Comparison of ENCODE assay signal across 6 mouse cellular contexts in genomic region chr3:79573376-79573775, GRCm38 (mm10). TPM values are rescaled to one million over a fixed set of nuclear protein-coding genes. Genes with fewer than 3 reads are reported as not detected.
DNase-seq lines count a peak whose midpoint lies in the region; ATAC-seq and TF ChIP-seq lines count a peak whose summit lies in the region.
"Not testable (repeated sequence)": the region's sequence is repeated elsewhere in the genome, so short reads cannot be mapped to it uniquely, and the experiment has no call there.

No protein-coding gene starts in this region.

- H3K27me3 ChIP-seq in liver, embryonic 13.5 days; liver, embryonic 15.5 days; midbrain, embryonic 11.5 days (ENCODE audit: control insufficient read depth, insufficient read depth, low read length): not testable (repeated sequence)

- H3K9ac ChIP-seq in liver, embryonic 13.5 days; liver, embryonic 15.5 days; midbrain, embryonic 11.5 days (ENCODE audit: low read length): not testable (repeated sequence)

- peak; percentile 57 for DNase-seq in heart, adult 11 months
- DNase-seq in liver, embryonic 13.5 days: not testable (repeated sequence)
- peak; percentile 61 for DNase-seq in midbrain, embryonic 11.5 days (ENCODE audit: low spot score, missing footprints)

- not testable (repeated sequence) for ATAC-seq in liver, embryonic 13.5 days (ENCODE audit: low read depth); liver, embryonic 15.5 days (ENCODE audit: insufficient read depth); midbrain, embryonic 11.5 days (ENCODE audit: low FRiP score)

- H3K36me3 ChIP-seq in liver, embryonic 13.5 days; liver, embryonic 15.5 days (replicated peaks); macrophage (ENCODE audit: inconsistent target); midbrain, embryonic 11.5 days (ENCODE audit: control insufficient read depth, insufficient read depth, low read length): not testable (repeated sequence)

- not testable (repeated sequence) for H3K9me3 ChIP-seq in liver, embryonic 13.5 days (replicated peaks); liver, embryonic 15.5 days (replicated peaks); midbrain, embryonic 11.5 days (ENCODE audit: control insufficient read depth, low read length)

- H3K4me2 ChIP-seq in liver, embryonic 13.5 days; liver, embryonic 15.5 days; midbrain, embryonic 11.5 days: not testable (repeated sequence)

- peak overlapping the region; percentile 95 for H3K27ac ChIP-seq in bone marrow macrophage, adult 2 months (ENCODE audit: insufficient read depth, low read depth, low read length)
- peak overlapping the region; percentile 4; the same call in 1 of the 2 replicates for H3K27ac ChIP-seq in liver, embryonic 13.5 days
- H3K27ac ChIP-seq in liver, embryonic 15.5 days (replicated peaks): peak overlapping the region; percentile 54; the same call in 1 of the 2 replicates
- peak overlapping the region; percentile 95 for H3K27ac ChIP-seq in macrophage
- not testable (repeated sequence) for H3K27ac ChIP-seq in midbrain, embryonic 11.5 days (ENCODE audit: low read depth, low read length)

- peaks cover 19% of the 10 kb centered on the region for H3K4me1 ChIP-seq in bone marrow macrophage, adult 2 months (ENCODE audit: control insufficient read depth, insufficient read depth, low read length)
- peaks cover 67% of the 10 kb centered on the region for H3K4me1 ChIP-seq in liver, embryonic 13.5 days (replicated peaks)
- H3K4me1 ChIP-seq in liver, embryonic 15.5 days (replicated peaks): peaks cover 71% of the 10 kb centered on the region
- peaks cover 10% of the 10 kb centered on the region for H3K4me1 ChIP-seq in midbrain, embryonic 11.5 days (ENCODE audit: control insufficient read depth, insufficient read depth, low read length)

- H3K79me2 ChIP-seq in macrophage (ENCODE audit: inconsistent target): peaks cover 34% of the 10 kb centered on the region

- 86% methylated on average over 5 of the region's 5 CpGs for WGBS in liver, embryonic 13.5 days (ENCODE audit: insufficient replicate concordance)
- 71% methylated on average over 5 of the region's 5 CpGs for WGBS in liver, embryonic 15.5 days (ENCODE audit: insufficient replicate concordance)
- no CpG with 5 or more reads among the region's 5 CpGs for WGBS in macrophage (ENCODE audit: missing documents)
- WGBS in midbrain, embryonic 11.5 days: 95% methylated on average over 5 of the region's 5 CpGs

- TF ChIP-seq CTCF in bone marrow macrophage, adult 2 months (IDR thresholded peaks at IDR 0.05; ENCODE audit: low read depth, low read length): not testable (repeated sequence)

- TF ChIP-seq POLR2A in bone marrow macrophage, adult 2 months (IDR thresholded peaks at IDR 0.05; ENCODE audit: borderline replicate concordance, low read depth, low read length): not testable (repeated sequence)

- not testable (repeated sequence) for H3K4me3 ChIP-seq in bone marrow macrophage, adult 2 months (ENCODE audit: insufficient read depth, low read length); liver, embryonic 13.5 days (replicated peaks); liver, embryonic 15.5 days (replicated peaks); macrophage (ENCODE audit: inconsistent target); midbrain, embryonic 11.5 days (ENCODE audit: low read depth, low read length)

RNA-seq across cellular contexts. Expression of gene Fnip2, which starts 5.8 kb away (rescaled TPM):
- polyA plus RNA-seq in bone marrow macrophage, adult 2 months (2012; ENCODE audit: insufficient read depth, insufficient read length, missing spikeins): 125 and 135 TPM in 2 replicates
- polyA plus RNA-seq in liver, embryonic 13.5 days (2015; fragmentation: Nextera tagmentation; extraction: Ambion mirVana): 3.5 and 3.8 TPM in 2 replicates
- 4.8 and 6.1 TPM in 2 replicates for polyA plus RNA-seq in liver, embryonic 15.5 days (2015; fragmentation: Nextera tagmentation; extraction: Ambion mirVana)
- 1,000 to 10,000 TPM in 9 of 26 experiments, 100 to 1,000 TPM in 17; 297 to 1,489 (median 906) TPM for total RNA-seq in macrophage (2018; cell fraction: chromatin; rRNA removed)
- total RNA-seq in macrophage (2018; cell fraction: cytosol; rRNA removed): 100 to 1,000 TPM; 110 to 449 (median 248) TPM
- 1,000 to 10,000 TPM in 1 of 26 experiments, 100 to 1,000 TPM in 25; 324 to 1,078 (median 679) TPM for total RNA-seq in macrophage (2018; cell fraction: nucleus; rRNA removed)
- 87.1 to 150 TPM (median 126 TPM) in 3 replicates for polyA plus RNA-seq in macrophage (2018)
- polyA plus RNA-seq in midbrain, embryonic 11.5 days (2014; fragmentation: Nextera tagmentation; extraction: Ambion mirVana): 4.9 and 5.5 TPM in 2 replicates

RNA-seq across cellular contexts. Expression of gene Ppid, which starts 17.8 kb away (rescaled TPM):
- 34.9 and 45.8 TPM in 2 replicates for polyA plus RNA-seq in bone marrow macrophage, adult 2 months (2012; ENCODE audit: insufficient read depth, insufficient read length, missing spikeins)
- 164 and 208 TPM in 2 replicates for polyA plus RNA-seq in liver, embryonic 13.5 days (2015; fragmentation: Nextera tagmentation; extraction: Ambion mirVana)
- 89.7 and 91.5 TPM in 2 replicates for polyA plus RNA-seq in liver, embryonic 15.5 days (2015; fragmentation: Nextera tagmentation; extraction: Ambion mirVana)
- total RNA-seq in macrophage (2018; cell fraction: chromatin; rRNA removed): 100 to 1,000 TPM in 9 of 26 experiments, 10 to 100 TPM in 17; 63.0 to 144 (median 94.2) TPM
- total RNA-seq in macrophage (2018; cell fraction: cytosol; rRNA removed): 10 to 100 TPM in 21 of 26 experiments, 1 to 10 TPM in 5; 7.4 to 21.1 (median 14.3) TPM
- total RNA-seq in macrophage (2018; cell fraction: nucleus; rRNA removed): 100 to 1,000 TPM in 5 of 26 experiments, 10 to 100 TPM in 21; 31.0 to 137 (median 61.1) TPM
- polyA plus RNA-seq in macrophage (2018): 25.8 to 37.9 TPM (median 37.4 TPM) in 3 replicates
- 207 and 233 TPM in 2 replicates for polyA plus RNA-seq in midbrain, embryonic 11.5 days (2014; fragmentation: Nextera tagmentation; extraction: Ambion mirVana)

RNA-seq across cellular contexts. Expression of gene 4930579G24Rik, which starts 55.5 kb away (rescaled TPM):
- 10.0 and 12.1 TPM in 2 replicates for polyA plus RNA-seq in bone marrow macrophage, adult 2 months (2012; ENCODE audit: insufficient read depth, insufficient read length, missing spikeins)
- 20.5 and 23.4 TPM in 2 replicates for polyA plus RNA-seq in liver, embryonic 13.5 days (2015; fragmentation: Nextera tagmentation; extraction: Ambion mirVana)
- polyA plus RNA-seq in liver, embryonic 15.5 days (2015; fragmentation: Nextera tagmentation; extraction: Ambion mirVana): 15.1 and 18.0 TPM in 2 replicates
- total RNA-seq in macrophage (2018; cell fraction: chromatin; rRNA removed): under 1 TPM in 3 of 26 experiments, not detected in 23; 0.37 to 0.76 (median 0.63) TPM
- total RNA-seq in macrophage (2018; cell fraction: cytosol; rRNA removed): 1 to 10 TPM in 25 of 26 experiments, under 1 TPM in 1; 0.99 to 2.7 (median 1.8) TPM
- 1 to 10 TPM in 7 of 26 experiments, under 1 TPM in 16, not detected in 3; 0.42 to 3.6 (median 0.86) TPM for total RNA-seq in macrophage (2018; cell fraction: nucleus; rRNA removed)
- polyA plus RNA-seq in macrophage (2018): 1.6 to 5.4 TPM (median 1.9 TPM) in 3 replicates
- polyA plus RNA-seq in midbrain, embryonic 11.5 days (2014; fragmentation: Nextera tagmentation; extraction: Ambion mirVana): 25.1 and 28.8 TPM in 2 replicates

RNA-seq across cellular contexts. Expression of gene Etfdh, which starts 55.9 kb away (rescaled TPM):
- 25.5 and 28.4 TPM in 2 replicates for polyA plus RNA-seq in bone marrow macrophage, adult 2 months (2012; ENCODE audit: insufficient read depth, insufficient read length, missing spikeins)
- polyA plus RNA-seq in liver, embryonic 13.5 days (2015; fragmentation: Nextera tagmentation; extraction: Ambion mirVana): 38.8 and 45.8 TPM in 2 replicates
- polyA plus RNA-seq in liver, embryonic 15.5 days (2015; fragmentation: Nextera tagmentation; extraction: Ambion mirVana): 44.5 and 47.5 TPM in 2 replicates
- total RNA-seq in macrophage (2018; cell fraction: chromatin; rRNA removed): 10 to 100 TPM in 17 of 26 experiments, 1 to 10 TPM in 9; 6.5 to 32.7 (median 12.4) TPM
- total RNA-seq in macrophage (2018; cell fraction: cytosol; rRNA removed): 10 to 100 TPM; 17.8 to 35.7 (median 25.1) TPM
- 10 to 100 TPM in 22 of 26 experiments, 1 to 10 TPM in 4; 9.4 to 36.5 (median 13.4) TPM for total RNA-seq in macrophage (2018; cell fraction: nucleus; rRNA removed)
- 26.5 to 47.0 TPM (median 31.6 TPM) in 3 replicates for polyA plus RNA-seq in macrophage (2018)
- polyA plus RNA-seq in midbrain, embryonic 11.5 days (2014; fragmentation: Nextera tagmentation; extraction: Ambion mirVana): 50.5 and 54.7 TPM in 2 replicates

Comparison
In these comparisons a context has a peak if more than half of its experiments do, and no peak if none do; other contexts are left out.
1. RNA of gene Fnip2, which starts 5.8 kb away (polyA plus RNA-seq): 87.1 to 150 TPM in macrophage and 125 to 135 TPM in bone marrow macrophage, adult 2 months; 4.9 to 5.5 TPM in midbrain, embryonic 11.5 days, 4.8 to 6.1 TPM in liver, embryonic 15.5 days and 3.5 to 3.8 TPM in liver, embryonic 13.5 days; every median in the first group is over 10 times any median in the second.